Mouse (Mus musculus) CH12.LX (cell line): ENCODE measurements around the gene Epsti1. TPM values are rescaled to one million over a fixed set of nuclear protein-coding genes. Genes with fewer than 3 reads are reported as not detected.

Source experiments
- DNase-seq: peaks from one replicate; pipeline ENCODE4 v3.0.0-alpha.2; 2013; ENCODE audit errors: extremely low read depth
- H3K27ac ChIP-seq: 2 replicates; pipeline ENCODE4 v1.5.1; 2012; ENCODE audit warnings: low read depth, mild to moderate bottlenecking, control low read depth, moderate library complexity; ENCODE audit not compliant: insufficient read depth
- H3K27me3 ChIP-seq: replicated peaks from 2 replicates; pipeline ENCODE3; 2012; ENCODE audit warnings: inconsistent platforms
- H3K36me3 ChIP-seq, 2 experiments: replicated peaks in 1 of 2; 2 replicates each; pipeline versions ENCODE3 to v1.6.1; 2012; ENCODE audit warnings: inconsistent platforms in 1 of 2, low read length in 1 of 2, mild to moderate bottlenecking in 1 of 2, mixed read lengths in 1 of 2, moderate library complexity in 1 of 2; ENCODE audit not compliant: control insufficient read depth in 1 of 2, insufficient read depth in 1 of 2
- H3K4me1 ChIP-seq, 2 experiments: 2 replicates each; pipeline ENCODE4 v1.6.1; 2012; ENCODE audit warnings: inconsistent platforms in 1 of 2, moderate library complexity in 1 of 2; ENCODE audit not compliant: insufficient read depth in 2 of 2, control insufficient read depth in 1 of 2
- H3K4me2 ChIP-seq: 2 replicates; pipeline ENCODE4 v1.6.1; 2012; ENCODE audit warnings: low read depth, mild to moderate bottlenecking, control low read depth; ENCODE audit not compliant: poor library complexity, insufficient read depth, severe bottlenecking
- H3K4me3 ChIP-seq, 3 experiments: fragments of 150-350 bp in 1 of 3; sonication (generic) in 1 of 3; replicated peaks in 1 of 3; 2 replicates each; pipeline versions ENCODE3 to v1.5.1; 2011 to 2012; ENCODE audit warnings: low read depth in 2 of 3, low read length in 2 of 3, mild to moderate bottlenecking in 2 of 3, moderate library complexity in 2 of 3, control low read depth in 1 of 3, improper control_type of control experiment in 1 of 3, inconsistent platforms in 1 of 3, mixed read lengths in 1 of 3; ENCODE audit not compliant: poor library complexity in 1 of 3
- H3K79me2 ChIP-seq: replicated peaks from 2 replicates; pipeline ENCODE4 v1.6.1; 2012; ENCODE audit warnings: mild to moderate bottlenecking, moderate library complexity; ENCODE audit not compliant: control insufficient read depth, poor library complexity, insufficient read depth, severe bottlenecking; ENCODE audit errors: extremely low read depth
- H3K9ac ChIP-seq: 2 replicates; pipeline ENCODE4 v1.6.1; 2012; ENCODE audit warnings: low read depth, mild to moderate bottlenecking, control low read depth, moderate library complexity; ENCODE audit not compliant: insufficient read depth
- H3K9me3 ChIP-seq: replicated peaks from 2 replicates; pipeline ENCODE3; 2012; ENCODE audit warnings: low read length, inconsistent platforms, mixed read lengths
- CHD2 ChIP-seq: IDR thresholded peaks from 2 replicates; pipeline ENCODE4 v1.6.1; 2011; ENCODE audit warnings: low read length, improper control_type of control experiment
- CTCF ChIP-seq, 2 experiments: IDR thresholded peaks in 1 of 2; conservative IDR thresholded peaks in 1 of 2; 2 replicates each; pipeline ENCODE4 v1.5.1; 2011 to 2012; ENCODE audit warnings: low read depth in 2 of 2, low read length in 2 of 2, improper control_type of control experiment in 1 of 2, inconsistent platforms in 1 of 2, mild to moderate bottlenecking in 1 of 2, moderate library complexity in 1 of 2
- ELF1 ChIP-seq: IDR thresholded peaks from 2 replicates; pipeline ENCODE4 v1.6.1; 2014; ENCODE audit warnings: low read depth, mild to moderate bottlenecking, inconsistent platforms, low read length, improper control_type of control experiment
- EP300 ChIP-seq: IDR thresholded peaks from 2 replicates; pipeline ENCODE4 v1.6.1; 2011; ENCODE audit warnings: low read length, improper control_type of control experiment
- ETS1 ChIP-seq: conservative IDR thresholded peaks from 2 replicates; pipeline ENCODE4 v1.6.1; 2012; ENCODE audit warnings: low read depth, mild to moderate bottlenecking, inconsistent platforms, low read length, improper control_type of control experiment, moderate library complexity
- HCFC1 ChIP-seq: IDR thresholded peaks from 2 replicates; pipeline ENCODE4 v1.6.1; 2012; ENCODE audit warnings: low read depth, mild to moderate bottlenecking, inconsistent platforms, low read length, improper control_type of control experiment
- IRF4 ChIP-seq: IDR thresholded peaks from 2 replicates; pipeline ENCODE4 v1.6.1; 2014; ENCODE audit warnings: low read depth, mild to moderate bottlenecking, inconsistent platforms, low read length, improper control_type of control experiment
- JUND ChIP-seq: conservative IDR thresholded peaks from 2 replicates; pipeline ENCODE4 v1.6.1; 2011; ENCODE audit warnings: low read depth, low read length, improper control_type of control experiment
- KAT2A ChIP-seq: IDR thresholded peaks from 2 replicates; pipeline ENCODE4 v1.6.1; 2012; ENCODE audit warnings: low read length, improper control_type of control experiment, inconsistent platforms; ENCODE audit not compliant: insufficient replicate concordance
- MAFK ChIP-seq: IDR thresholded peaks from 2 replicates; pipeline ENCODE4 v1.6.1; 2011; ENCODE audit warnings: low read length, improper control_type of control experiment; ENCODE audit not compliant: insufficient replicate concordance
- MAX ChIP-seq: IDR thresholded peaks from 2 replicates; pipeline ENCODE4 v1.6.1; 2011; ENCODE audit warnings: low read length, improper control_type of control experiment
- MXI1 ChIP-seq: IDR thresholded peaks from 2 replicates; pipeline ENCODE4 v1.6.1; 2011; ENCODE audit warnings: mild to moderate bottlenecking, low read depth, low read length, improper control_type of control experiment
- PAX5 ChIP-seq: IDR thresholded peaks from 2 replicates; pipeline ENCODE4 v1.6.1; 2012; ENCODE audit warnings: low read length, inconsistent platforms, mixed read lengths
- POLR2A ChIP-seq: IDR thresholded peaks from 2 replicates; pipeline ENCODE4 v1.6.1; 2011; ENCODE audit warnings: low read depth, mild to moderate bottlenecking, improper control_type of control experiment, low read length
- RAD21 ChIP-seq: IDR thresholded peaks from 2 replicates; pipeline ENCODE4 v1.6.1; 2011; ENCODE audit warnings: low read depth, mild to moderate bottlenecking, low read length, improper control_type of control experiment, moderate library complexity
- SIN3A ChIP-seq: IDR thresholded peaks from 2 replicates; pipeline ENCODE4 v1.6.1; 2012; ENCODE audit warnings: low read length, improper control_type of control experiment, inconsistent platforms
- TCF12 ChIP-seq: IDR thresholded peaks from 2 replicates; pipeline ENCODE4 v1.6.1; 2014; ENCODE audit warnings: low read depth, mild to moderate bottlenecking, inconsistent platforms, low read length, improper control_type of control experiment
- UBTF ChIP-seq: IDR thresholded peaks from 2 replicates; pipeline ENCODE4 v1.6.1; 2012; ENCODE audit warnings: low read depth, mild to moderate bottlenecking, inconsistent platforms, low read length, improper control_type of control experiment, moderate library complexity
- USF1 ChIP-seq: IDR thresholded peaks from 2 replicates; pipeline ENCODE4 v1.6.1; 2014; ENCODE audit warnings: low read depth, mild to moderate bottlenecking, inconsistent platforms, low read length, improper control_type of control experiment
- ZC3H11A ChIP-seq: IDR thresholded peaks from 2 replicates; pipeline ENCODE4 v1.6.1; 2012; ENCODE audit warnings: low read depth, mild to moderate bottlenecking, inconsistent platforms, low read length, improper control_type of control experiment
- ZMIZ1 ChIP-seq: IDR thresholded peaks from 2 replicates; pipeline ENCODE4 v1.6.1; 2012; ENCODE audit warnings: low read depth, mild to moderate bottlenecking, inconsistent platforms, low read length, improper control_type of control experiment
- dilution Hi-C: fragments of 300-500 bp; cut with MboI; formaldehyde crosslinking; loops from 2 replicates; pipeline ENCODE4 v1.14.3; 2020; ENCODE audit warnings: low sequenced_read_pairs; ENCODE audit not compliant: extremely low pct_unique_long_range_greater_than_20kb, extremely low pct_ligation_motif_present
- in situ Hi-C: fragments of 300-500 bp; cut with MboI; formaldehyde crosslinking; loops from 3 replicates; pipeline ENCODE4 v1.14.3; 2019; ENCODE audit warnings: low sequenced_read_pairs, low pct_ligation_motif_present, low pct_unique_long_range_greater_than_20kb, mixed read lengths
- polyA plus RNA-seq: library from polyadenylated mRNA; unstranded; fragments of >175 nt; gene quantifications from 2 replicates; pipeline ENCODE4 v1.2.1, GENCODE M21; 2012; ENCODE audit warnings: low read depth; ENCODE audit not compliant: insufficient read length
- total RNA-seq, 2 experiments: library from RNA; depleted of rRNA; stranded (reverse); fragments of 300-350 nt in 1 of 2; fragments of >200 nt in 1 of 2; gene quantifications; 2 replicates each; pipeline ENCODE4 v1.2.3; 2012 to 2014

The Epsti1 gene
- total RNA-seq (2012; rRNA removed), result 0.38 and 0.59 TPM in 2 replicates
- 2.2 and 3.0 TPM in 2 replicates for total RNA-seq (2014; rRNA removed)
- 2.2 and 2.3 TPM in 2 replicates for polyA plus RNA-seq

DNA sequence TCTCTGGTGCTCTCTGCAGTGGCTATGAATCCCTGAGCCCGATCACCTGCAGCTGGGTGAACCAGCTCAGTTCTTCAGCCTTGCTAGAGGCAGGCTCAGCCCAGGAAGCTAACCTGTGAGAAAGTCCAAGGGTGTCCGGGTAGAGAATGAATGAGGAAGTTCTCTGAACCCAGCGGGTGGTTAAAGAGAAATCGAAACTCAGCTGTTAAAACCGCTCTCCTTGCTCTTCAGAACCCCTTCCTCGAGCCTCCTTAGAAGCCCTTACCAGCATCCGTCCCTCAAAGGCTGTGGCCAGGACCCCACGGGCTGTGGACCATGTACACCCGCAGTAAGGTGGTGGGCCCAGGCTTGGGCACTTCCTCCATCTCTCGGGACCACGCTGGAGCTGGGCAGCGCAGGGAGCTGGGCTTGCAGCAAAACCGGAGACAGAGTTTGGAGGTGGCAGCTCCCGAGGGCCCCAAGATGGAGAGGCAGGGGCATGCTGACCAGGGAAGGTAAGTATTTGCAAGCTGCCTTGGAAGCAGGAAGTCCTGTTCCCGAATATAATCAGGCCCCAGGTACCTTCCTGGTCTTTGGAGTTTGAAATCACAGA, at the start of gene Epsti1:
Gene Epsti1, plus strand, starts transcription at position 69 of the 592 bp plus-strand sequence.
- Histone ChIP-seq H3K27ac (no peak within 1 kb of the TSS), H3K4me2 (peak within 1 kb of the TSS; percentile 76), H3K36me3 (no peaks in the 10 kb centered on the region), H3K4me3 (peak within 1 kb of the TSS; percentile 39 to 61 (median 59)), H3K4me1 (peaks cover 0 to 13% of the 10 kb centered on the region in 2 experiments; a peak in 2 of 4 replicates), H3K27me3 (peaks cover 1% of the 10 kb centered on the region), H3K9ac (peak within 1 kb of the TSS; percentile 26; the same call in 1 of the 2 replicates), H3K9me3 (no peaks in the 10 kb centered on the region), H3K79me2 (no peaks in the 10 kb centered on the region)
- dilution Hi-C loops, result no loop called here
- DNase-seq, result peak; percentile 79
- TF ChIP-seq ETS1, result peak; percentile 64
- 0 out of 2 replicates have a peak, but pooled peaks have one; percentile 26 for TF ChIP-seq SIN3A
- peak; percentile 71 for TF ChIP-seq IRF4
- peak; percentile 61 for TF ChIP-seq EP300
- TF ChIP-seq HCFC1, result no peak
- no peak for TF ChIP-seq JUND
- 0 out of 2 replicates have a peak, but pooled peaks have one; percentile 2 for TF ChIP-seq ELF1
- in situ Hi-C loops, result no loop called here

DNA sequence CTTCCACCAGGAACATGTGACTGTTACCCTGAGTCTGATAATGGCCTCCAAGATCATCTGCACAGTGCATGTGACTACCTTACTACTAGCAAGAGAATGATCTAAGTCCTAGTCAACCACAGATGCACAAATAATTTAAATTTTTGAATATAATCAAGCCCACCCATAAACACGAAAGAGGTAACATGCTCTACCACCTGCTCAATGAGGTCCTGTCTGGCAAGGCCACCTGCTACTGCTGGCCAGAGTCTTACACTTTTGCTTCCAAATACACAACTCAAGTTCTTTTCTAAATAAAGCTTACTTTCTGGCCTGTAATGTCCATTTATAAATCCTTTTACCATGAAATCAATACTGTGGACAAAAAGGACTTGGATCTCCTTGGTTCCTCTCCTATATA, 44.1 kb upstream of the Epsti1 start:
- TF ChIP-seq RAD21 (no peak), POLR2A (no peak), MXI1 (no peak), ZC3H11A (no peak), TCF12 (no peak), PAX5 (no peak), USF1 (no peak), ZMIZ1 (no peak), CHD2 (no peak), UBTF (no peak), ELF1 (no peak), CTCF (conservative IDR thresholded peaks at IDR 0.05 in 1 of 2, IDR thresholded peaks at IDR 0.05 in 1 of 2; ENCODE audit: low read depth in 2 of 2, low read length in 2 of 2) (no peak), JUND (no peak), ETS1 (no peak), MAX (no peak), HCFC1 (no peak), MAFK (no peak), KAT2A (no peak)
- Histone ChIP-seq H3K4me1 (peaks cover 0 to 7% of the 10 kb centered on the region in 2 experiments; a peak in 1 of 4 replicates), H3K27ac (no peak overlapping the region)

More for the DNA sequence above, 44.1 kb upstream of the Epsti1 start:
- no peaks in the 10 kb centered on the region for H3K27me3 ChIP-seq
- H3K4me3 ChIP-seq, result no peak overlapping the region
- in situ Hi-C loops (no loop called here), dilution Hi-C loops (no loop called here)
- DNase-seq, result no peak
- no peaks in the 10 kb centered on the region for H3K9me3 ChIP-seq
- peaks cover 0 to 13% of the 10 kb centered on the region in 2 experiments for H3K36me3 ChIP-seq
- H3K9ac ChIP-seq, result no peak overlapping the region
- no peak overlapping the region for H3K4me2 ChIP-seq
- H3K79me2 ChIP-seq, result no peaks in the 10 kb centered on the region
